Mouse (Mus musculus) urinary bladder, postnatal 25 days (tissue): ENCODE measurements at regions not wholly inside any gene's neighbourhood (a gene's known extent, or its start where the extent isn't known, plus 50 kb on each side); places are given as distances from the start of the nearest gene placed in this dataset.
"Not testable (repeated sequence)": the region's sequence is repeated elsewhere in the genome, so short reads cannot be mapped to it uniquely, and the experiment has no call there.

Experiments
- DNase-seq: peaks from one replicate; pipeline ENCODE4 v3.0.0; 2022; ENCODE audit warnings: low spot score

DNA sequence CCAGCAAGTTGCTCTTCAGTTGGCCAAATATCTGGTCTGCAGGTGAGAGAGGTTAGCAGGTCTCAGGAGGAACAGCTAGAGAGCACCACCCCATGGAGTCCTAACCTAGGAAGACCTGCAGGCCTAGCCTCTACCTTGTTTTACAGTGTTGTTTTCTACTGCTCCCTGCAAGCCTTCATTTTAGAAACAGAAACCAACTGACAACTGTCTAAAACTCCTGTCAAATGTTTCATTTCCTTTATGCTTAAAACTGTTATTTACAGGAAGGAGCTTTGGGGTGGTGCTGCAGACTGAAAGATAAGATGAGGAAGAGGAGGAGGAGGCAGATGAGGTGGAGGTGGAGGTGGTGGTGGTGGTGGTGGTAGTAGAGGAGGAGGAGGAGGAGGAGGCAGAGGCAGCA lies 96.6 kb upstream of the Selenop start:
- no peak for DNase-seq

DNA sequence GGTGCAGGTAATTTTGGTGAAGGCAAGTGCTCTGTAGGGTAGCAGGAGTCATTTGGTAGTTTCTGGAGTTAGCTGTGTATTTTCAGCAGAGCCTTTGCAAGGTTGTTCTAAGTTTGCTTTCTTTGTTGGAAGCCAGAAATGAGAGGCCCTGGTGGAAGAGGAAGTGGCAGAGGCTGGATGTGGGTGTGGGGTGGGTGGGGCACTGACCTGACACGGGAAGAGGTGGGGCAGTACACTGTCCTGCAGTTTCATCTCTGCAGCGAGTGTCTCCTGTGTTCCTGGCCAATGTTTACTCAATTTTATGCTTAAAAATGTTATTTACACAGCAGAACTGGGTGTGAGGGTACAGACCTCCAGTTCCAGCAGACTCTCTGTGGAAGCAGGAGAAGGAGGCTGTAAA lies 94.3 kb upstream of the Selenop start:
- no peak for DNase-seq

DNA sequence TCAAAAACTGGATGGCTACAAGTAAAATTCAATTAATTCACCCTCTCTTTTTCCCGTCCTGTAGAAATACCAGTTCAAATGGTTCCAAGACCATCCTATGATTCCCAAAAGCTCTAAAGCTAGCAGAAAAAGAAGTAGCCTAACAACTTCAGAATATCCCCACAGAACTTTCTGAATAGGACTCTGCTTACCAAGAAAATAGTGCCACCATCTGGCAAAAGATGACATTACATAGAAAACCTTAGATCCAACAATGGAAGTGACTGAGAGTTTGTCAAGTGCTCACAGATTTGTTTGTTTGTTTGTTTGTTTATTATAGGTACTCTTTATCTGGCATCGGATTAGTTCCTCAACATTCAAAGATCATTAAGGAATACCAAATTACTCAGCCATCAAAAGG lies 93.5 kb upstream of the Selenop start:
- no peak for DNase-seq

DNA sequence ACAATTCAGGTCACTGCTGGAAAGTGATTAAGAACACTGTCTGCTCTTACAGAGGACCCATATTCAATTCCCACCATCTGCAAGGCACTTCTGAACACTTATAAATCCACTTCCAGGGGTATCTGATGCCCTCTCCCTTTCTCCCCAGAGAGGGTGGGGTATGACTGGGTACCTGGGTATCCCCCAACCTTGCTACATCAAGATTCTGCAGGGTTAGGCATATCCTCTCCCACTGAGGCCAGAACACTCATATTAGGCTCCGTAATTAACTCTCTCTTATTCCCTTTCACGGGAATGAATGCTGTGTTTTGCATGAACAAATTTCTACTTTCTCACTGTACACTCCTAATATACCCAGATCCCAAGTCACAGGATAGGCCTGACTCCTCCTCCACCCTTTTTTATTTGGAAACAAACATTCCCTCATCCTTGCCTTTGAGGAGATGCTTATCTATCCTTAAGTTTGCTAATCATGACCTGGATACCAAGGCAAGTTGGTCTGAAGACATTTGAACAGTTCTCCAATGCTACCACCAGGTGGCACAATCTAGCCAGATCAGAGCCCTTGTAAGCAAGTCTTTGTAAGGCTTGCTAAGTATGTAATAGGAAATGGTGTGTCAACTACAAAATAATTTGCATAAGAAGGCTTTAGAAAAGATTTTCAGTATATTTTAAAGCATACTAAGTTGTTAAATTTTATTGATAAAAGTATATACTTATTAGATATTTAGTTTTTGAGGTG lies 66.3 kb upstream of the Selenop start:
- DNase-seq, result peak; percentile 40

DNA sequence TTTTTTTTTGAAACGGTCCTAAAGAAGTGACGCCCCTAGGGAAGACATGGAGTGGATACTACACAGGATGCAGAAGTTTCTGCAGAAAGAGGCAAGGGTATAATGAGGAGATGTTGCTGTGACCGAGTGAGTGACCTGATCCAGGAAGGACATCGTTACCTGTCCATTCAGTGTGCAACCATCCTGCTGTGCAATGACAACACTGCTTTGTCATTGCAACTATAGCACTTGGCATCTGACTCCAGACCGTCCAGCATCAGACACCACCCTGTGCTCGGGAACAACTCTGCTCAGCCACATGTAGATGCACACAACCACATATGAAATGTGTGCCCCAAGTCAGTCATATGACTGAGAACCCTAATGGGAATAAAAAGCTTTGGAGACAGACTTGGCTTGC lies 62.8 kb upstream of the Selenop start:
- DNase-seq, result no peak

DNA sequence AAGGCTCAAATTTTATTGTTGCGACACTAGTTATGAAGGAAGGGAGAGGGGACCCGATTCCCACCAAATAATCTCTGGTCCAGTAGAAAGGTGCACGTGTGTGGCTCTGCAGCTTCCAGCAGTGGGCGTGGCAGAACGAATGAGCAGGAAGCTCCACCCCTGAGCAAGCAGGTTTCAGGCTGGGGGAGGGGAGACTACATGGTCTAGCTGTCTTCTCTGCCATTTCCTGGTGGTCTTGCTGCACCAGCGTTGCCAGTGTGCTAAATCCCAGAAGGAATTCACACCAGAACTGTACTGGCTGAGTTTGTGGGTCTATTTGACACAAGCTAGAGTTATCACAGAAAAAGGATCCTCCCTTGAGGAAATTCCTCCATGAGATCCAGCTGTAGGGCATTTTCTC lies 62.3 kb upstream of the Selenop start:
- DNase-seq, result not testable (repeated sequence)

DNA sequence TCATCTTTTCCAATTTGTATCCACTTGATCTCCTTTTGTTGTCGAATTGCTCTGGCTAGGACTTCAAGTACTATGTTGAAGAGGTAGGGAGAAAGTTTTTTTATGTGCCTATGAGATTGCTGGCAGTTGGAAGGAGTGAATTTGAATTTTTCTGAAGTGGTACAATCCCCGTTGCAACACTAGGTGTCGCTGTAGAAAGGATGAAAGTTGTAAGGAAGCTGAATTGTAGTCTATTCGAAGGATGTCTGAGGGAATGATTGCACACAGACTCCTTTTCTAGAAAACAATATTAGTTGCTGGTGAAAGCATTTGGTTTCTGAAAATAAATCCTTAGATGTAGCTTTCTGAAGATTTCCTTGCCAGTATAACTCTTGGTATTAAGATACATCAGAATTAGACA lies 54.6 kb upstream of the Selenop start:
- DNase-seq, result peak; percentile 45

DNA sequence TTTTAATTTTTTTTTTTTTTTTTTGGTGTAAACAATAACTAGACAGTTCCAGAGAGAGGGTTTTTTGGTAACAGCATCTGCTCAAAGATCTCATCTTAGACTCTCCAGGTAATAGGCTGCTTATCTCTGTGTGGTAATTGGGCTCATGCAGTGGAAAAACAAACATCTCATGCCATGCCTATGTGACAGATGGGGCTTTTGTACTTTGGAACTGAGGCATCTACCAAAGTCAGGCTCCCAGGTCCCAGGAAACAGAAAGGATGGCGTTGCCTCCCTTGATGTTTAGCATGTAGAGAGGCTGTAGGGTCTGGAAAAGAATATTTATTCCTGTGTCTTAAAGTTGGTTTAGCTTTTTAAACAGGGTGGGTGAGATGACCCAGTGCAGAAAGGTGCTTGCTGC lies 53.1 kb upstream of the Selenop start:
- no peak for DNase-seq
